Mouse (Mus musculus) CH12.LX (cell line): ENCODE measurements around the gene Prr15.

Source experiments
- CHD1 ChIP-seq: IDR thresholded peaks from 2 replicates; pipeline ENCODE4 v1.6.1; 2012; ENCODE audit warnings: low read depth, low read length, improper control_type of control experiment, inconsistent platforms
- CHD2 ChIP-seq: IDR thresholded peaks from 2 replicates; pipeline ENCODE4 v1.6.1; 2011; ENCODE audit warnings: low read length, improper control_type of control experiment
- CTCF ChIP-seq, 2 experiments: IDR thresholded peaks in 1 of 2; conservative IDR thresholded peaks in 1 of 2; 2 replicates each; pipeline ENCODE4 v1.5.1; 2011 to 2012; ENCODE audit warnings: low read depth in 2 of 2, low read length in 2 of 2, improper control_type of control experiment in 1 of 2, inconsistent platforms in 1 of 2, mild to moderate bottlenecking in 1 of 2, moderate library complexity in 1 of 2
- EP300 ChIP-seq: IDR thresholded peaks from 2 replicates; pipeline ENCODE4 v1.6.1; 2011; ENCODE audit warnings: low read length, improper control_type of control experiment
- MEF2A ChIP-seq: IDR thresholded peaks from 2 replicates; pipeline ENCODE4 v1.6.1; 2014; ENCODE audit warnings: low read depth, mild to moderate bottlenecking, inconsistent platforms, low read length, improper control_type of control experiment, borderline replicate concordance
- MXI1 ChIP-seq: IDR thresholded peaks from 2 replicates; pipeline ENCODE4 v1.6.1; 2011; ENCODE audit warnings: mild to moderate bottlenecking, low read depth, low read length, improper control_type of control experiment
- MYC ChIP-seq: IDR thresholded peaks from 2 replicates; pipeline ENCODE4 v1.6.1; 2011; ENCODE audit warnings: low read depth, mild to moderate bottlenecking, improper control_type of control experiment, low read length
- POLR2A ChIP-seq: IDR thresholded peaks from 2 replicates; pipeline ENCODE4 v1.6.1; 2011; ENCODE audit warnings: low read depth, mild to moderate bottlenecking, improper control_type of control experiment, low read length
- RCOR1 ChIP-seq: conservative IDR thresholded peaks from 2 replicates; pipeline ENCODE4 v1.6.1; 2012; ENCODE audit warnings: low read depth, mild to moderate bottlenecking, inconsistent platforms, low read length, improper control_type of control experiment
- SMC3 ChIP-seq: IDR thresholded peaks from 2 replicates; pipeline ENCODE4 v1.6.1; 2011; ENCODE audit warnings: low read depth, low read length, improper control_type of control experiment
- ZMIZ1 ChIP-seq: IDR thresholded peaks from 2 replicates; pipeline ENCODE4 v1.6.1; 2012; ENCODE audit warnings: low read depth, mild to moderate bottlenecking, inconsistent platforms, low read length, improper control_type of control experiment
- ZNF384 ChIP-seq: IDR thresholded peaks from 2 replicates; pipeline ENCODE4 v1.6.1; 2012; ENCODE audit warnings: low read depth, low read length, improper control_type of control experiment, inconsistent platforms

- TF ChIP-seq RCOR1, result no peak
- no peak for TF ChIP-seq MEF2A
- TF ChIP-seq CTCF (conservative IDR thresholded peaks at IDR 0.05 in 1 of 2, IDR thresholded peaks at IDR 0.05 in 1 of 2; ENCODE audit: low read depth in 2 of 2, low read length in 2 of 2), result no peak
- no peak for TF ChIP-seq POLR2A
- no peak for TF ChIP-seq EP300
- no peak for TF ChIP-seq CHD1
- TF ChIP-seq ZMIZ1, result no peak
- TF ChIP-seq CHD2, result no peak
- TF ChIP-seq MXI1, result no peak
- no peak for TF ChIP-seq SMC3
- TF ChIP-seq MYC, result no peak
- no peak for TF ChIP-seq ZNF384
Observed at GRCm38 (mm10) chr6:54333116-54333651, 7.5 kb downstream of the Prr15 start.
